Mouse (Mus musculus): Measurements from ENCODE around the gene Vps35l.

Vps35l gene

DNA sequence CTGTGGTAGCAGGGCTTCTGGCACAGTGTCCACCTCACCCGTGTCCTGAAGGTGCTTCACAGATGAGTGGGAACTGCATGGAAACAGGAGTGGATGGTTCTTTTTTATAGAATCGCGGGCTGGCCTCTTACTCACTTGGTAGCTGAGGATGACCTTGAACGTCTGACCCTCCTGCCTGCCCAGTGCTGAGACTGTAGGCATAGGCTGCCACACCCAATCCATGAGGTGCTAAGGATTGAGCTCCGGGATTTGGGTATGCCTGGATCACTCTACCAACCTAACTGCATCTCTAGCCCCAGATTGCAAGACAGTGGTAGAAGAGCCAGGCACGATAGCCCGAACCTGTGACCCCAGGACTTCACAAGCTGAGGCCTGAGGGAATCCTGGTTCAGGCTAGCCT lies 77.7 kb downstream of the Vps35l start:
- DNase-seq (ENCODE audit: low read depth, low spot score), result no peak

DNA sequence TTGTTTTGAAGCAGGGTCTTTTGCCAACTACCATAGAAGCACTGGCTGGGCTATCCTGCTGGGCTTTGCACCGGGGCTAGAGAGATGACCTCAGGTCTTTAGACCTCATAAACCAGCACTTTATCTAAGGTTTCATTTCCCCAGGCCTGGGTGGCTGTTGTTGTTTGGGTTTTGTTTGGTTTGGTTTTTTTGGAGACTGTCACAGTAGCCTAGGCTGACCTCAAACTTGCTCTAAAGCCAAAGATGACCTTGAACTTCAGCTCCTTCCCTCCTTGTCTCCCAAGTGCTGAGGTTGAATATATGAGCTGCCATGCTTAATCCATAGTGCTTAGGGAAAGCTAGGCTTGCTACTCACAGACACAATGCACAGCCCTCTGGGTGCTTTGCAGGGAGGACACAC lies 79.6 kb downstream of the Vps35l start:
- no peak for DNase-seq (ENCODE audit: low read depth, low spot score)

DNA sequence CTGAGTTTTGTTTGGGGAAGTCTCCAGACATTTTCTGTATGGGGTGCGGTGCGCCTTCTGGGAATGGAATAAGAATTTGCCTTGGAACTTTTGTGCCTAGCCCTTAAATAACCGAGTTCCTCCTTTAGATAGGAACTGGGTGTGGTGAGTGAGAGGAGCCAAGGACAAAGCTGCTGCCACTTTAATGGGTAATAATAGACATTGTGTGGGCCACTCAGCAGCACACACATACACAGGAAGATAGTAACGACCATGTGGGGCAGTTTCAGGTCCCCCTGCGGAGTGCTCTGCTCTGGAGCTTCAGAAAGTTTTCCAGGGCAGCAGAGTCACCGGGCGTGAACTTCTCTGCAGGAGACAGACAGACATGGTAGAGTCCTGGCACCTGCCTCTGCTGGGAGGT lies 81.3 kb downstream of the Vps35l start:
- no peak for DNase-seq (ENCODE audit: low read depth, low spot score)

DNA sequence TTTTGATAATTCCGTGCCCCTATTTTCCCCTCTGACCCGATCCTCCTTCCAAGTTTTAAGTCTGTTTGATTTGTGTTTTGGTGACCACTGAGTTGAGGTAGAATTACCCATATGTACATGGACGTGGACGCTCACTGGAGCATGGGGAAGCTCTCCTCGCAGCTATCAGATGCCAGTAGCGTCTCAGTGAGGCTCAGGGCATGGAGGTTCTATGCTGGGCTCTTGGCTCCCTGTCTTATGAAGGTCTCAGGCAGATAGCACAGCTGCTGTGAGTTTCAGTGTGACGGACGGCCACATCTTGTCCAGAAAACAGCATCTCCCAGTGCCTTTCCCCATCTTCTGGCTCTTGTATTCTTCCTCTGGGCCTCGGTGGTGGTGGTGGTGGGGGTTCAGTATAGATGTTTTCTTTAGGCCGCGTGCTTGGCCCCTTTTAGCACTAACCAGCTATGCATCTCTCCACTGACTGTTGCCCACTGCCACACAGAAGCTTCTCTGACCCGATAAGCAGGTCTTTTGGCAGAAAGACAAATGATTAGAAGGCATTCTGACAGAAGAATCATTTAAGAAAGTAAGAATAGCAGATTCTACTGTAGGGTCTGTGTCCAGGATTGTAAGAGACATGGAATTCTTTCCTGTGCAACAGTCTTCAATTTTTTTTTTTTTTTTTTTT lies 82.0 kb downstream of the Vps35l start:
- DNase-seq (ENCODE audit: low read depth, low spot score), result no peak

GRCm38 (mm10) chr7:118824451-118824850 lies 84.4 kb downstream of the Vps35l start:
- DNase-seq (ENCODE audit: low read depth, low spot score), result no peak

GRCm38 (mm10) chr7:118827975-118828416 lies 88.0 kb downstream of the Vps35l start:
- DNase-seq (ENCODE audit: low read depth, low spot score), result peak; percentile 86

- DNase-seq (ENCODE audit: low read depth, low spot score), result no peak
Observed at GRCm38 (mm10) chr7:118837901-118838300, 97.9 kb downstream of the Vps35l start.

GRCm38 (mm10) chr7:118841030-118841745 lies 101.2 kb downstream of the Vps35l start:
- DNase-seq (ENCODE audit: low read depth, low spot score), result no peak

DNA sequence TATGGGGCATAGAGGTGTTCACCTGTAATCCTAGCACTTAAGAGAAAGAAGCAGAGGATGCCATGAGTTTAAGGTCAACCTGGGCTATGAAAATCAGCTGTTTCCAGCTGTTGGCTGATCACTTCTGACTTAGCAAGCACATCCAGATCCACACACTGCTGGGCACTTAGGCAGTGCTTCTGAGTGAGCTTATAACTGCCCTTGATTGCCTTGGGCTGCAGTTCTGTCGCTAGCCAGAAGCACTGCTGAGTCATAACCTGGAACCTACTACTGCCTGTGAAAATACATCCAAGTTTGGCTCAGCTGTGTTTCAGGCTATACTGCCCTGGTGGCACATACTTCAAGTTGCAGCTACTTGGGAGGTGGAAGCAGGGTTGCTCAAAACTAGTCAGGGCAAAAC lies 101.8 kb downstream of the Vps35l start:
- peak; percentile 86 for DNase-seq (ENCODE audit: low read depth, low spot score)

DNA sequence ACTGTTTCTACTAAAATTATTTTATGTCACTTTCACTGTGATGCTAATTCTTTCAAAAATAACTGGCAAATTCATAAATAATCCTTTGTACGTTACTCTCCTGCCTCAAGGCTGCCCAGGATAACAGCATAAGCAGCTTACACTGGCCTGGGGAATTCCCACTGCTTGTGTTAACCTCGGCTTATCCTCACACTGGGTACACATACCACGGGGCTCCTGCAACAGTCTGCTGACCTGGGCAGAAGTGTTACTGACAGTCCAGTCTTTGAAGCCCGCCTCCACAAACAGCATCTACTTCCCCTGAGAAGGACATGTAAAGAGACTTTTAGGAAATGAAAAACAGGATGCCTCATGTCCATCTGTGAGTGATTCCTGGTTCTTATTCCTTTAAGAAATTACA lies 102.9 kb downstream of the Vps35l start:
- DNase-seq (ENCODE audit: low read depth, low spot score), result no peak

- no peak for DNase-seq (ENCODE audit: low read depth, low spot score)
Observed at GRCm38 (mm10) chr7:118845141-118845540, 105.1 kb downstream of the Vps35l start.

GRCm38 (mm10) chr7:118846329-118846728 lies 106.3 kb downstream of the Vps35l start:
- DNase-seq (ENCODE audit: low read depth, low spot score), result no peak

- DNase-seq (ENCODE audit: low read depth, low spot score), result no peak
Observed at GRCm38 (mm10) chr7:118848796-118849195, 108.8 kb downstream of the Vps35l start.

GRCm38 (mm10) chr7:118849543-118850250 lies 109.7 kb downstream of the Vps35l start:
- DNase-seq (ENCODE audit: low read depth, low spot score), result no peak

DNA sequence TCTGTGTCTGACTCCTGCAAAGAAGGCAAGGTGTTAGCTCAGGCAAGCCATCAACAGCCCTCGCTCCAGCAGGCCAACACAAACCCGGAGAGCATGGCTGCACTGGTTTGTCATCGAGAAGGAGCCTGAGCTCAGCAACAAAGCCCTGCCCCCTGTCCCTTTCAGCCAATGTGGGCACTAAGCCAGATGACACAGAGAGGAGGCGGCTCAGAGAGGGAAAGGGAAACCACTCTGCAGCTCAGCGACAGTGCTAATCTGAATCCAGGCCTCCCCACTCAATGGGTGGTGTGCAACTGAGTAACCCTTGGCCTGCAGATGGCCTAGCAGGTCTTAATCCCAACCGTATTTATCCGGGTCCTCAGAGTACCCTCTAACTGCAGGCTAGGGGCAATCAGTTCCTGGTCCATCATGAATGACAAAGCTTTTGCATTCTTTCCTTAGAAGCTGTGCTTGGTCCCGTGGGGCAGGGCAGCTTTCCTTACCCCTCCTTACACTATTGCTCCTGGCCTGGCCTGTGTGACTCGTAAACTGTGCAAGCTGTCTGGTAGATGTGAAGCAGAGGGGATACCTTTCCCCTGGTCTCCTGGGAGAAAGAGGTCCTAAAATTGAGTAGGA lies 110.8 kb downstream of the Vps35l start:
- peak; percentile 83 for DNase-seq (ENCODE audit: low read depth, low spot score)

- peak; percentile 81 for DNase-seq (ENCODE audit: low read depth, low spot score)
Observed at GRCm38 (mm10) chr7:118851571-118851970, 111.5 kb downstream of the Vps35l start.

DNA sequence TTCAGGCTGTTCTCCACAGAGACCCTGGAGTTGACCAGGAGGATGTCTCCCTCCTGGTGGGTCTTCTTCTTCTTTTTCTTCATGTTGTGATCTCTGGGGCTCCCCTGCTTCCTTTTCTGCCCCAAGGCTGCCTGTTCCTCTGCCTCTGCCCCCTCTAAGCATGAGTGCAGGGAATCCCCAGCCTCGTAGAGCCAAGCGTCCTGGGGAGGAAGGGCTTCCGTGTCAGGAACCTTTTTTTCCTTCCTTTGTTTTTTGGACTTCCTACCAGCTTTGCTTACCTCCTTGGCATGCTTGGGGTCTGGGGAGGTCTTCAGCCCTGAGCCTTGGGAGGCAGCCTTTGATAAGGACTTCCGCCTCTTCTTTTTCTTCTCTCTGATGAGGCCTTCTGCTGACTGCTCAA lies 112.6 kb downstream of the Vps35l start:
- DNase-seq (ENCODE audit: low read depth, low spot score), result no peak

GRCm38 (mm10) chr7:118854606-118855005 lies 114.6 kb downstream of the Vps35l start:
- no peak for DNase-seq (ENCODE audit: low read depth, low spot score)

DNA sequence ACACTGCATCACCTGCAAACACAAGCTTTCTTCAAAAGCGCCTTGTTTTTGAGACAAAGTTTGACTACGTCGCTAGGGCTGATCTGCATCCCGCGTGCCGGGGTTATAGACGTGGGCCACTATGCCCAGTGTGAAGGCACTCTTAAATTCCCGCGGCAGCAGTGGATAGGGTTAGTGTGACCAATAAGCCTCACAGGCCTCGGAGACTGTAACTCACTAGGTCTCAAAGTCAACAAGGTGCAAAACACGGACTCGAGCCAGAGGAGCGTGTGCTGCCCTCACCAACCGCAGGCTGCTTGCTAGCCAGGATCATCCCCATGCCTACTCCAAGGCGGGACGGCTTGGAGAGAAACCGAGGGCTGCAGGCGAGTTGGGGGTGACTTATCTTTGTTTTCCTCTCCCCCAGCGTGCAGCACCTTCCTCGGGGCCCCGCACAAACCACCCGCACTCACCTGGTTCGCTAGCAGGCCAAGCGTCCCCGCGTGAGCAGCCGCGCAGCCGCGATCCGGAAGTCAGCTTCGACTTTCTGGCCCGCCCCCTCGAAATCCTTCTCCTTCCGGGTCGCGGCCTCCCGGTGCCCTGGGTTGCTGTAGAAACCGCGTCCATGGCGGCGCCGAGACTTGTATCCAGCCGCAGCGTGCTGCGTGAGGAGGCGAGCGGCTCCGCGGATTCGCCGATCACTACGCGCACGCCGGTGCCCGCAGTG lies 115.3 kb downstream of the Vps35l start, which contains the start of gene Iqck:
Gene Iqck (plus strand): TSS at position 582 of the 706 bp plus-strand sequence.
- DNase-seq (ENCODE audit: low read depth, low spot score), result peak; percentile 86

- peak; percentile 40 for DNase-seq (ENCODE audit: low read depth, low spot score)
Observed at GRCm38 (mm10) chr7:118855877-118856304, 115.9 kb downstream of the Vps35l start, which contains the start of gene Knop1. Knop1 (minus strand) TSS chr7:118856254.

DNA sequence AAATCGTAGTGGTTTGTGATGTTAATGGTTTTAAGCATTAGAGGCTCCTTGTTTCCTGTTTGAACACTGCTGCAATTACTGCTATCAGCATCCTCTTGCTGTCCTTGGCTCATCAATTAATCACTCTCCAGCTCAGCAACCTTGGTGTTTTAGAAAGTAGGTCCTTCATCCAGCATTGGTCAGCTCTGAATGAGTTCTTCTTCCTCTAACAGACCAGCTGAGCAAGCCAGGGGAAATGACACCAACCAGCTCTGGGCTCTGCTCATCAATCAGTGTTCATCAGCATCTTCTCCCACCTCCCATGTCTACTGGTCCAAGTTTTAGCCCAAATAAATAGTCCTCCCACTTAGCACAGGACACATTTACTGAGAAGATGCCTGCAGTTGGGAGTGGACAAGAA lies 118.6 kb downstream of the Vps35l start:
- DNase-seq (ENCODE audit: low read depth, low spot score), result no peak

All from 3T3-L1 (cell line).